Mouse (Mus musculus): ENCODE data around the gene Zfp174. TPM values are rescaled to one million over a fixed set of nuclear protein-coding genes. Genes with fewer than 3 reads are reported as not detected.
"Not testable (repeated sequence)": the region's sequence is repeated elsewhere in the genome, so short reads cannot be mapped to it uniquely, and the experiment has no call there.

Gene Zfp174
- polyA plus RNA-seq (2014; fragmentation: Nextera tagmentation; extraction: Ambion mirVana): 1.3 TPM in 2 replicates

DNA sequence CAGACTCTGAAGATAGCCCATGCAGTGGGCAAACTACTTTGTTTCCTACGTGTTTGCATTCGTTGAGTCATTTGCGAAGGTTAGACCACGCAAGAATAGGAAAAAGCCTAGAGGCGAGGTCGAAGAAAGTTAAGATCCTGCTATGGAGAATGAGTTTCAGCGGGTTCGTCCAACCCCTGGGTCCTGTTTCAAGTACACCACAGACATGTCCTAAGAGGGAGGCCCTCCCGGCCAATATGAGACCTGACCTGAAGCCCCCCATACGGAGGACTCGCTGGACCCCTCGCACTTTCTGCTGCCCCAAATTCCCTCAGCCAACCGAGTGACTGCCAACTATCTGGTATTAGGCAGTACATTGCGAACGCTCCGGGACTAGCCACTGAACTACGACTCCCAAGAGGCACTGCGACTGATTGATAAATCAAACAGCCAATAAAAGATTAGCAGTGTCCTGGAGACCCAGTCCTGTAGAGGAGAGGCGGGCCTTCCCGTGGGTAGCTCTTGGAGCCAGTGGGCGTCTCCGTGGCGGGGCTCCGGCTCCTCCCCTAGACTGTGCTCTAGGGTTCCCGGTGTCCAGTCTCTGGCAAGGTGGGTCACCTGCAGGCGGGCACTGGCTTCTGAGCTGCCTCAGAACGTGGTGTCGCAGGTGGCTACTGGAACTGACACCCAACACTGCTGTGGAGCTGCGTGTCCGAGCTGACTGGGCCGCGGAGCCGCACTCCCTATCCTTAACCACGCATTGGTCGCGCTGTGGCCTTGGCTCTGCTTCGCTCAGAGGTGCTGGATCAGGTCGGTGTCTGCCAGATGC, at the start of gene Zfp174:
Zfp174 (plus strand) TSS at position 558 of the 808 bp plus-strand sequence.
- peak; percentile 100 for ATAC-seq (replicated peaks; ENCODE audit: insufficient number of reproducible peaks, low FRiP score, low TSS enrichment, low read depth)
- 3% methylated on average over 38 of the region's 38 CpGs for WGBS
- H3K27me3 ChIP-seq (ENCODE audit: control insufficient read depth, insufficient read depth, low read length): no peaks in the 10 kb centered on the region

DNA sequence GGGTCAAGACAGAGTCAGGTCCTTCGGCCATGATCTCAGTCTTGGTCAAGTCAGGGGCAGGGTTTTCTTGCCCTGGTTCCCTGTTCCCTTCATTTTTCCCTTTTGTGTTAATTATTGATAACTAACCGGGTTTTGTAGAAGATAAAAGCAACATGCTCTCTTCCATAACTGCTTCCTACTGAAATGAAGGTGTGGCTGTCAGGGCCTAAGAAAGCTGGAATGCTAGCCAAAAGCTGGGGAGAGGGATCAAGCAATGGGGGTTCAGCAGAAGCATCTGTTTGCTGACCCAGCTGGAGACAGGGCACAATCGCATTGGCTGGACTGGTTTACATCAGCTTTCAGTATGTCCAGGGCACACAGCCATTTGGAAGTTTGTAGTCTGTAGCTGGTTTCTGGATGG, 38.9 kb upstream of the Zfp174 start:
- H3K36me3 ChIP-seq (replicated peaks; ENCODE audit: control insufficient read depth, insufficient read depth, low read depth, low read length): no peaks in the 10 kb centered on the region
- H3K4me1 ChIP-seq (ENCODE audit: control insufficient read depth, insufficient read depth, low read length): no peaks in the 10 kb centered on the region
- H3K27me3 ChIP-seq (ENCODE audit: control insufficient read depth, insufficient read depth, low read length): no peaks in the 10 kb centered on the region
- ATAC-seq (replicated peaks; ENCODE audit: insufficient number of reproducible peaks, low FRiP score, low TSS enrichment, low read depth) (no peak), DNase-seq (ENCODE audit: low spot score) (no peak)
- no peak overlapping the region for H3K4me2 ChIP-seq (ENCODE audit: low read depth, low read length)
- no peak overlapping the region for H3K9ac ChIP-seq (replicated peaks; ENCODE audit: low read length)
- H3K9me3 ChIP-seq (replicated peaks; ENCODE audit: control insufficient read depth, low read length): no peaks in the 10 kb centered on the region
- no peak overlapping the region for H3K27ac ChIP-seq (replicated peaks; ENCODE audit: low read depth, low read length)
- 86% methylated on average over 3 of the region's 3 CpGs for WGBS
- H3K4me3 ChIP-seq (ENCODE audit: low read depth, low read length): no peak overlapping the region

More for the DNA sequence above, at the start of gene Zfp174:
- peak within 1 kb of the TSS; percentile 65 for H3K4me2 ChIP-seq (ENCODE audit: low read depth, low read length)
- no peak within 1 kb of the TSS for H3K27ac ChIP-seq (replicated peaks; ENCODE audit: low read depth, low read length)
- H3K36me3 ChIP-seq (replicated peaks; ENCODE audit: control insufficient read depth, insufficient read depth, low read depth, low read length): no peaks in the 10 kb centered on the region
- H3K9ac ChIP-seq (replicated peaks; ENCODE audit: low read length): peak within 1 kb of the TSS; percentile 72
- DNase-seq (ENCODE audit: low spot score): peak; percentile 97
- H3K9me3 ChIP-seq (replicated peaks; ENCODE audit: control insufficient read depth, low read length): no peaks in the 10 kb centered on the region
- peak within 1 kb of the TSS; percentile 64 for H3K4me3 ChIP-seq (ENCODE audit: low read depth, low read length)
- no peaks in the 10 kb centered on the region for H3K4me1 ChIP-seq (ENCODE audit: control insufficient read depth, insufficient read depth, low read length)

DNA sequence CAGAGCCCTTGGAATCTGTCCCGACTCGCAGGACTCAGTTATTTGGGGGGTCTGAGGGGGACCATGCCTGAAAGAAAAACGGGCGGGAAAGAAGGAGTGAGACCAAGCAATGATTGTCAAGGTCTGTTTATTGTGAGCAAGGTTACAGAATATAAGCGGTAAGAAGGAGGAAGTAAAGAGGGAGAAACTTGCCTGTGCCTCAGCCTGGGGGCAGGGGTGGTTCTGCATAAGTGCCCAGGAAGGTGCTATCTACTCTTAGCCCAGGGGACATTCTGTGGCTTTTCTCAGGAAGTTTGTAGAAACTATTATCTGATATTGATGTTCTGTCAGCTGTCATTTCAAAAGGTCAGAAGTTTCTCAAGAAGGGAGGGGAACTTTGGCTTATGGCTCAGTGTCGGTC, 32.4 kb upstream of the Zfp174 start:
- H3K27me3 ChIP-seq (ENCODE audit: control insufficient read depth, insufficient read depth, low read length); H3K9ac ChIP-seq (replicated peaks; ENCODE audit: low read length); H3K9me3 ChIP-seq (replicated peaks; ENCODE audit: control insufficient read depth, low read length); H3K27ac ChIP-seq (replicated peaks; ENCODE audit: low read depth, low read length); DNase-seq (ENCODE audit: low spot score); H3K4me3 ChIP-seq (ENCODE audit: low read depth, low read length); ATAC-seq (replicated peaks; ENCODE audit: insufficient number of reproducible peaks, low FRiP score, low TSS enrichment, low read depth); H3K4me2 ChIP-seq (ENCODE audit: low read depth, low read length); H3K4me1 ChIP-seq (ENCODE audit: control insufficient read depth, insufficient read depth, low read length); H3K36me3 ChIP-seq (replicated peaks; ENCODE audit: control insufficient read depth, insufficient read depth, low read depth, low read length): not testable (repeated sequence)
- 83% methylated on average over 6 of the region's 6 CpGs for WGBS

DNA sequence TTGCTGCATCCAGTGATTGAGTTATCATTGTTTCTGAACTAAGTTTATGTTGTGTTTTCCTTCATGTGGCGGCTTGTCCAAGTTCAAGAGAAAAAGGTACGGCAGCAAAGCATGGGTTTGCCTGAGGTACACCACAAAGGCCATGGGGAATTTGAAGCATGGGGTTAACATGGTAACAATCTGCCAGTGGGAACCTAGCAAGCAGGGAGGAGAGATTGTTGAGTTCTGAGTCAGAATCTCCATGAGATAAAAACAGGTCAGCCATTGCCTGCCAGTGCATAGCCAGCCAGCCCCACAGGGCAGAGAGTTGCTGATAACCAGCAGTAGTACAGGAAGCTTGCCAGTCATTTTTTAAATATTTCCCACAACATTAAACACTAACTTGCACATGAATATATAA, 26.9 kb upstream of the Zfp174 start:
- DNase-seq (ENCODE audit: low spot score) (no peak), ATAC-seq (replicated peaks; ENCODE audit: insufficient number of reproducible peaks, low FRiP score, low TSS enrichment, low read depth) (no peak)
- 88% methylated on average over 2 of the region's 2 CpGs for WGBS
- no peak overlapping the region for H3K27ac ChIP-seq (replicated peaks; ENCODE audit: low read depth, low read length)
- no peak overlapping the region for H3K9ac ChIP-seq (replicated peaks; ENCODE audit: low read length)
- no peaks in the 10 kb centered on the region for H3K9me3 ChIP-seq (replicated peaks; ENCODE audit: control insufficient read depth, low read length)
- no peak overlapping the region for H3K4me2 ChIP-seq (ENCODE audit: low read depth, low read length)
- no peaks in the 10 kb centered on the region for H3K4me1 ChIP-seq (ENCODE audit: control insufficient read depth, insufficient read depth, low read length)
- H3K36me3 ChIP-seq (replicated peaks; ENCODE audit: control insufficient read depth, insufficient read depth, low read depth, low read length): no peaks in the 10 kb centered on the region
- H3K27me3 ChIP-seq (ENCODE audit: control insufficient read depth, insufficient read depth, low read length): no peaks in the 10 kb centered on the region
- no peak overlapping the region for H3K4me3 ChIP-seq (ENCODE audit: low read depth, low read length)

DNA sequence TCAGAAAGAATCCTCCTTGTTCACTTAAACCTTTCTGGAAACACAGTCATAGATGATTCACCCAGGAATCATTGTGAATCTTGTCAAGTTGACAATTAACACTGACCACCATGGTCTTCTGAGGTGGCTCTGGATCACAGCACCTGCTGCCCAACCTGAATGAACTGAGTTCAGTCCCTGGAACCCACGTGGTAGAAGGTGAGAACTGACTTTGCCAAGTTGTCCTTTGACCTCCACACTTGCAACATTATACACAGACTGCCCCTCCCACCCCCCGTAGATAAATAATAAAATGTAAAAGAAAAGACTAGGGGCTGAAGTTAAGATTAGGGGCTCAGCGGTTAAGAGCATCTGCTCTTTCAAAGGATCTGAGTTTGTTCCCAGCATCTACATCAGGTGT, 19.0 kb upstream of the Zfp174 start:
- Histone ChIP-seq H3K9ac (replicated peaks; ENCODE audit: low read length) (no peak overlapping the region), H3K4me3 (ENCODE audit: low read depth, low read length) (no peak overlapping the region), H3K4me2 (ENCODE audit: low read depth, low read length) (no peak overlapping the region), H3K27ac (replicated peaks; ENCODE audit: low read depth, low read length) (no peak overlapping the region), H3K36me3 (replicated peaks; ENCODE audit: control insufficient read depth, insufficient read depth, low read depth, low read length) (no peaks in the 10 kb centered on the region), H3K4me1 (ENCODE audit: control insufficient read depth, insufficient read depth, low read length) (no peaks in the 10 kb centered on the region), H3K9me3 (replicated peaks; ENCODE audit: control insufficient read depth, low read length) (no peaks in the 10 kb centered on the region), H3K27me3 (ENCODE audit: control insufficient read depth, insufficient read depth, low read length) (no peaks in the 10 kb centered on the region)
- DNase-seq (ENCODE audit: low spot score) (no peak), ATAC-seq (replicated peaks; ENCODE audit: insufficient number of reproducible peaks, low FRiP score, low TSS enrichment, low read depth) (no peak)
- WGBS: 59% methylated on average over 3 of the region's 3 CpGs

DNA sequence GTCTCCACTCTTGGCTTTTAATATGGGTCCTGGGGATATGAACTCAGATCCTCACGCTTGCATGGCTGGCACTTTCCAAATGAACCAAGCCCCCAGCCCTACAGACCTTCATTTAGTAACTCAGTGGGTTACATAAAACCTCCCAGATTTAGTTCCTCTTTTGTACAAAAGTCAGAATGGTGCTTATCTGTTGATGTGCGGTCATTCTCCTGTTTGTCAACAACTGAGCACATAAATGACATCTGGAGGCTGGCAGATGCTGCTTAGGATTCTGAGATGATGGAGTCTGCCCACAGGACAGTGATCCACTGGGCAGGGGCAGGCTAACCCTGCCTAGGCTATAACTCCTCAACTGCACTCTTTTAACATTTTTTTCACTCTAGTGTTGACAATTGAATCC, 17.3 kb upstream of the Zfp174 start:
- ATAC-seq (replicated peaks; ENCODE audit: insufficient number of reproducible peaks, low FRiP score, low TSS enrichment, low read depth): no peak
- DNase-seq (ENCODE audit: low spot score): no peak
- Histone ChIP-seq H3K27me3 (ENCODE audit: control insufficient read depth, insufficient read depth, low read length) (no peaks in the 10 kb centered on the region), H3K9ac (replicated peaks; ENCODE audit: low read length) (no peak overlapping the region), H3K9me3 (replicated peaks; ENCODE audit: control insufficient read depth, low read length) (no peaks in the 10 kb centered on the region), H3K4me1 (ENCODE audit: control insufficient read depth, insufficient read depth, low read length) (no peaks in the 10 kb centered on the region), H3K27ac (replicated peaks; ENCODE audit: low read depth, low read length) (no peak overlapping the region), H3K4me2 (ENCODE audit: low read depth, low read length) (no peak overlapping the region), H3K36me3 (replicated peaks; ENCODE audit: control insufficient read depth, insufficient read depth, low read depth, low read length) (no peaks in the 10 kb centered on the region), H3K4me3 (ENCODE audit: low read depth, low read length) (no peak overlapping the region)
- 82% methylated on average over 2 of the region's 2 CpGs for WGBS

DNA sequence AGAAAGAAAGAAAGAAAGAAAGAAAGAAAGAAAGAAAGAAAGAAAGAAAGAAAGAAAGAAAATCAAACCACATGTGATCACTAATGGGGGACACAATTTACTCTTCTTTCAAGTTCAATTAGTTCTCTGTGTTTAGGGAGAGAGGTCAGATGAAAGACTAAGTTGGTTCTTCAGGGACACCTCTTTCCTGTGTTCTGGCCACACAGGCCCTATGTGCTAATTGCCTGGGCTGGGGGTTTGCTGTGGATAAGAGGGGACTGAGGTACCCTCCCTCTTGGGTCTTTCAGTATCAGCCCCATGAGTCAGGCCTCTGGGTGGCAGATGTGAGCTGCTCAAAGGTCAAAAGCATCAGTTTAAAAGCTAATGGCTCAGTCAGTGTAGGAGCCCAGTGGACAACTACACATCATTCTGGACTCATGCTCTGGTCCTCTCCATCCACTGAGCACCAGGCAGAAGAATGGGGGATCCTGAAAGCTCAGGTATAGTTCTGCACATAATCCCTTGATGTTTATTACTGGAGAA, 16.4 kb upstream of the Zfp174 start, which contains the start of gene Olfr15:
Olfr15 (plus strand) TSS at position 291 of the 522 bp plus-strand sequence.
- no peaks in the 10 kb centered on the region for H3K4me1 ChIP-seq (ENCODE audit: control insufficient read depth, insufficient read depth, low read length)
- no peaks in the 10 kb centered on the region for H3K36me3 ChIP-seq (replicated peaks; ENCODE audit: control insufficient read depth, insufficient read depth, low read depth, low read length)
- DNase-seq (ENCODE audit: low spot score) (peak; percentile 14), ATAC-seq (replicated peaks; ENCODE audit: insufficient number of reproducible peaks, low FRiP score, low TSS enrichment, low read depth) (0 out of 2 replicates have a peak, but pooled peaks have one; percentile 56)
- no peak within 1 kb of the TSS for H3K4me3 ChIP-seq (ENCODE audit: low read depth, low read length)
- no peaks in the 10 kb centered on the region for H3K27me3 ChIP-seq (ENCODE audit: control insufficient read depth, insufficient read depth, low read length)
- H3K9ac ChIP-seq (replicated peaks; ENCODE audit: low read length): no peak within 1 kb of the TSS
- H3K4me2 ChIP-seq (ENCODE audit: low read depth, low read length): no peak within 1 kb of the TSS
- H3K27ac ChIP-seq (replicated peaks; ENCODE audit: low read depth, low read length): no peak within 1 kb of the TSS
- no peaks in the 10 kb centered on the region for H3K9me3 ChIP-seq (replicated peaks; ENCODE audit: control insufficient read depth, low read length)

DNA sequence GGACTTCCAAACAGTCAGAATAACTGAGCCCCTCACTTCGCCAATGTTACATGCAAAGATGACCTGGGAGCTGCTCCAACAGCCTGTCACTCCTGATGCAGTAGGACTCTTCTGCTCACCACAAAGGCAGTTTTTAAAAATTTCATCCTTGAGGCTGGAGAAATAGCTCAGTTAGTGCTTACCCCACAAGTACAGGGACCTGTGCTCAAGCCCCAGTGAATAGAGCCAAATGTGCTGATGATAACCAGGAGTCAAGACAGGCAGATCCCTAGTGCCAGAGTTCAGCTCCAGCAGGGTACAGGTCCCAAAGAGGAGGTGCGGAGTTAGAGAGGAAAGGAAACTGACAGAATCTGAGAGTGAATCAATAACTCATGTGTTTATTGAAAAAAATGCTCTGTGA, 11.6 kb upstream of the Zfp174 start:
- H3K36me3 ChIP-seq (replicated peaks; ENCODE audit: control insufficient read depth, insufficient read depth, low read depth, low read length): no peaks in the 10 kb centered on the region
- no peaks in the 10 kb centered on the region for H3K27me3 ChIP-seq (ENCODE audit: control insufficient read depth, insufficient read depth, low read length)
- 83% methylated on average over 2 of the region's 2 CpGs for WGBS
- H3K4me1 ChIP-seq (ENCODE audit: control insufficient read depth, insufficient read depth, low read length): no peaks in the 10 kb centered on the region
- H3K9ac ChIP-seq (replicated peaks; ENCODE audit: low read length): no peak overlapping the region
- H3K27ac ChIP-seq (replicated peaks; ENCODE audit: low read depth, low read length): no peak overlapping the region
- no peak for ATAC-seq (replicated peaks; ENCODE audit: insufficient number of reproducible peaks, low FRiP score, low TSS enrichment, low read depth)
- no peak overlapping the region for H3K4me3 ChIP-seq (ENCODE audit: low read depth, low read length)
- H3K9me3 ChIP-seq (replicated peaks; ENCODE audit: control insufficient read depth, low read length): no peaks in the 10 kb centered on the region
- no peak overlapping the region for H3K4me2 ChIP-seq (ENCODE audit: low read depth, low read length)
- no peak for DNase-seq (ENCODE audit: low spot score)
